Mouse (Mus musculus): ENCODE measurements around the gene Ldlrap1. TPM values are rescaled to one million over a fixed set of nuclear protein-coding genes. Genes with fewer than 3 reads are reported as not detected.
A peak's percentile ranks its signal among the peaks of the same experiment; 100 is the strongest.

The Ldlrap1 gene
- polyA plus RNA-seq, 1 experiment from 2014 or later: 23.1 TPM

DNA sequence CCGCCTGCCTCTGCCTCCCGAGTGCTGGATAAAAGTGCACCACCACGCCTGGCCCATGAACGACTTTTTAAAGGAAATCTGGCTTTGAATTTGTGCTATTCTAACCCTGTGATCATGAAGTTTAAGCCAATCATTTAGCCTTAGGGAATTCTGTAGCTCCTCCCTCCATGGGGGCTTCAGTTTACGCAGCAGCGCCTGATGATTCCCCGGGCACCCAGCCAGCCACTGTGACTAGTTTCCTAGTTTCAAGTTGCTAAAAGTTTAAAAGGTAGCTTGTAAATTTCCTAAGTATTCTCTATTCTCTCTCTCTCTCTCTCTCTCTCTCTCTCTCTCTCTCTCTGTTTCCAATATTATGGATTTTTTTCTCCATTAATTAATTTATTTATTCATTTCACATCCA, 8.4 kb upstream of the Ldlrap1 start:
- Histone ChIP-seq H3K9me3 (ENCODE audit: low read length) (no peaks in the 10 kb centered on the region), H3K27me3 (ENCODE audit: insufficient read depth, low read length) (no peaks in the 10 kb centered on the region), H3K4me2 (replicated peaks; ENCODE audit: low read depth, low read length) (no peak overlapping the region), H3K4me3 (ENCODE audit: low read length) (no peak overlapping the region), H3K4me1 (ENCODE audit: insufficient read depth, low read length) (peaks cover 14% of the 10 kb centered on the region; the same call in 1 of the 2 replicates), H3K27ac (ENCODE audit: low read length) (no peak overlapping the region), H3K9ac (replicated peaks; ENCODE audit: low read length) (no peak overlapping the region), H3K36me3 (ENCODE audit: insufficient read depth, low read length) (no peaks in the 10 kb centered on the region)
- 37% methylated on average over 7 of the region's 7 CpGs for WGBS
- ATAC-seq (ENCODE audit: low FRiP score, low TSS enrichment): no peak

DNA sequence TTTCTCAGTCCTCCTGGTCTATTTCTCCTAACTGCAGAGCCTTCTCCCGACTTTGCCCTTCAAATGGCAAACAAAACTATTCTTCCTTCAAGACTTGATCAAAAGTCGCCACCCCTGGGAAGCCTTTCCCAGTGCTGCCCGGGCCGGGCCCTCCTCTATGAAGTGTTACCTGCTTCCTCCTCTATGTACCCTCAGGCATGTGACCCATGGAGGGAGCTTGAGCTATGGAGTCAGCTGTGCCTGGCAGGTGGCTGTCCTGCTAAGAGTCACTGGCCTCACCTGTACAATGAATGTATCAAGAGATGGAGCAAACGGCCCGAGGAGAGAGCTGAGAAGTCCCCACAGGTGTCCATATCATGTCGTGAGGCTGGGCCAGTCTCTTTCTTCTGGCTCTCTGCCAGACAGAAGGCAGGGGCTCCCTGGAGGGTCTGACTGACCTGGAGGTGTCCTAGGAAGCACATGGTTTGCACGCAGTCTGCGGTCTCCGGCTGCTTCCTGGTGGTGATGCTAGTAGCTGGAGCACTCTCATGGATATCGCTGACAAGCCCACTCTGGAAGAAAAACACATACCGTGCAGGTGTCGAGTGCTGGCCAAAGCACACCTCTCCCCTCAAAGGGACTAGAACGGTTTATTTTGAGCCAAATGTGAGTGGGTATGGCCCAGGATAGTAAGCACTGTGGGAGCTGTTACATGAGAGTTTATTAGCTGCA, 7.6 kb upstream of the Ldlrap1 start:
- Histone ChIP-seq H3K4me3 (ENCODE audit: low read length) (no peak overlapping the region), H3K9me3 (ENCODE audit: low read length) (no peaks in the 10 kb centered on the region), H3K27ac (ENCODE audit: low read length) (0 out of 2 replicates have a peak overlapping the region, but pooled peaks have one; percentile 10), H3K27me3 (ENCODE audit: insufficient read depth, low read length) (no peaks in the 10 kb centered on the region), H3K4me1 (ENCODE audit: insufficient read depth, low read length) (peaks cover 14% of the 10 kb centered on the region; the same call in 1 of the 2 replicates), H3K36me3 (ENCODE audit: insufficient read depth, low read length) (no peaks in the 10 kb centered on the region), H3K4me2 (replicated peaks; ENCODE audit: low read depth, low read length) (no peak overlapping the region), H3K9ac (replicated peaks; ENCODE audit: low read length) (0 out of 2 replicates have a peak overlapping the region, but pooled peaks have one; percentile 15)
- ATAC-seq (ENCODE audit: low FRiP score, low TSS enrichment): peak; percentile 41; the same call in 1 of the 2 replicates
- 40% methylated on average over 14 of the region's 14 CpGs for WGBS

DNA sequence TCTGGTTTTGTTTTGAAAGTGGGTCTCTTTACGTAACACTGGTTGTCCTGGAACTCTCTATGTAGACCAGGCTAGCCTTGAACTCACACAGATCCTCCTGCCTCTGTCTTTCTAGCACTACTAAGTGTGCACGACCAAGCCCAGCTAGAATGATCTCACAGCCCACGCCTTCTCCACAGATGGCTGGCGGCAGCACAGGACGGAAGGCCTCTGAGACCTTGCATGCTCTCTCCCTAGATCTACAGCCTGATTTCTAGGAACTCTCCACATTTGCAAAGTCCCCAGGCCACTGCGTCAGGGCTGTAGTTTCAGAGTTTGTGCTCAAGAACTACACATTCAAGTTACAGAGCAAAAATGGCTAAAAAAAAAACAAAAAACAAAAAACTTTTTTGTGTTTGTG, 6.3 kb upstream of the Ldlrap1 start:
- no peak for ATAC-seq (ENCODE audit: low FRiP score, low TSS enrichment)
- Histone ChIP-seq H3K4me2 (replicated peaks; ENCODE audit: low read depth, low read length) (no peak overlapping the region), H3K9ac (replicated peaks; ENCODE audit: low read length) (no peak overlapping the region), H3K4me1 (ENCODE audit: insufficient read depth, low read length) (peaks cover 14% of the 10 kb centered on the region), H3K4me3 (ENCODE audit: low read length) (no peak overlapping the region), H3K9me3 (ENCODE audit: low read length) (no peaks in the 10 kb centered on the region), H3K27me3 (ENCODE audit: insufficient read depth, low read length) (no peaks in the 10 kb centered on the region), H3K36me3 (ENCODE audit: insufficient read depth, low read length) (no peaks in the 10 kb centered on the region), H3K27ac (ENCODE audit: low read length) (no peak overlapping the region)
- WGBS: 70% methylated on average over 6 of the region's 6 CpGs

DNA sequence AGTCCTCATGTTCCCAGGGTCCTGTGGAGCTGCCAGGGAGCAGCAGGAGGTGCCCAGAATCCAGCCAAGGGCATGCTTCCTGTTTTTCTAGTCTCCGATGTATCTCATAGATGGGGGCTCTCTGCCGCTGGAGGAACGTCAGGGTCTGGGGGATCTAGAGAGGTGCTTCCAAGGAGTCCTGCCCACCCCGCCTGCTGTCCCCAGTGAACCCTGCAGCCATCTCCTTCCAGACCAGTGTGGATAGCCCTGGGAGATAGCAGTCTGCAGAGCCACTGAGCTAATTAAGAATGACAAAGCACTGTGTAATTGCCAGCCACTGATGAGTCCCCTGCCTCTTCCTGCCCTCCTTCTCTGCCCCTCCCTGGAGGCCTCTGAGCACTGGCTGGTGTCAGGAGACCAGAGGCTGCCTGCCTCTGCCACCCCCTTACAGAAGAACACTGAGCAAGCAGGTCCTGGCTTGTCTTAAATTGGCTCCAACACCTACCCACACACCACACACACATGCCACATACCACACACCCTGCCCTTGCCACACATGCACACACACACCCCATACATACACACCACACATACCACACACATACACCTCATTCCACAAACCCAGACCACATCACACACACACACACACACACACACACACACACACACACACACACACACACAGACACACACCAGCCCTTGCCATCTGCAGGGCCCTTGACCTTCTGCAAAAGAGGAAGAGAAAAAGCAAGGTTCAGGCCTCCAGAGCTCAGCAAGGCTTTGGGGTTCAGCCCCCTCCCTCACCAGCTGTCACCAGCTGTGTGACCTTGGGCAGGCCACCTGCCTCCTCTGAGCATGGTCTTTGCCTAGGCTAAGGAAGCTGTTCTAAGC, 5.2 kb upstream of the Ldlrap1 start:
- Histone ChIP-seq H3K4me2 (replicated peaks; ENCODE audit: low read depth, low read length) (no peak overlapping the region), H3K9me3 (ENCODE audit: low read length) (no peaks in the 10 kb centered on the region), H3K27ac (ENCODE audit: low read length) (no peak overlapping the region), H3K36me3 (ENCODE audit: insufficient read depth, low read length) (no peaks in the 10 kb centered on the region), H3K4me1 (ENCODE audit: insufficient read depth, low read length) (peaks cover 21% of the 10 kb centered on the region), H3K4me3 (ENCODE audit: low read length) (no peak overlapping the region), H3K27me3 (ENCODE audit: insufficient read depth, low read length) (no peaks in the 10 kb centered on the region), H3K9ac (replicated peaks; ENCODE audit: low read length) (no peak overlapping the region)
- ATAC-seq (ENCODE audit: low FRiP score, low TSS enrichment): no peak
- WGBS: 48% methylated on average over 4 of the region's 4 CpGs

DNA sequence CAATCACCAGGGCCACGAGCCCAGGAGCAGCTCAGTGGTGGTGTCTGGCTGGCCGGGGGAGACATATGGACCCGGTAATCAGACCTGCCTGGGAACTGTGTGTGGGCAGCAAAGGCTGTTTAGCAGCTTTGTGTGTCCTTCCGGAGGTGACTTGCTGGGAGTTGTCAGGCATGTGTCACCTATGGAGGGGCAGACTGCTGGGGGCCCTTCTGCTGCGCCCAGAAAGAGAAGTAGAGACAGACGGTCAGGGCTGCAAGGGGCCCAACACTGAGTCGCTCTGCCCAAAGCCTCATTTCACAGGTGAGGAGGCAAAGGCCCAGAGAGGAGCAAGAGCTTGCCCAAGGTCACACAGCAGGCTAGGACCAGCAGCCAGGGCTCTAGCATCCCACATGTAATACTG, 2.1 kb upstream of the Ldlrap1 start:
- H3K4me3 ChIP-seq (ENCODE audit: low read length): no peak overlapping the region
- no peak overlapping the region for H3K9ac ChIP-seq (replicated peaks; ENCODE audit: low read length)
- ATAC-seq (ENCODE audit: low FRiP score, low TSS enrichment): no peak
- no peaks in the 10 kb centered on the region for H3K27me3 ChIP-seq (ENCODE audit: insufficient read depth, low read length)
- no peak overlapping the region for H3K4me2 ChIP-seq (replicated peaks; ENCODE audit: low read depth, low read length)
- H3K9me3 ChIP-seq (ENCODE audit: low read length): no peaks in the 10 kb centered on the region
- H3K36me3 ChIP-seq (ENCODE audit: insufficient read depth, low read length): no peaks in the 10 kb centered on the region
- no peak overlapping the region for H3K27ac ChIP-seq (ENCODE audit: low read length)
- peaks cover 27% of the 10 kb centered on the region for H3K4me1 ChIP-seq (ENCODE audit: insufficient read depth, low read length)
- 30% methylated on average over 7 of the region's 7 CpGs for WGBS

DNA sequence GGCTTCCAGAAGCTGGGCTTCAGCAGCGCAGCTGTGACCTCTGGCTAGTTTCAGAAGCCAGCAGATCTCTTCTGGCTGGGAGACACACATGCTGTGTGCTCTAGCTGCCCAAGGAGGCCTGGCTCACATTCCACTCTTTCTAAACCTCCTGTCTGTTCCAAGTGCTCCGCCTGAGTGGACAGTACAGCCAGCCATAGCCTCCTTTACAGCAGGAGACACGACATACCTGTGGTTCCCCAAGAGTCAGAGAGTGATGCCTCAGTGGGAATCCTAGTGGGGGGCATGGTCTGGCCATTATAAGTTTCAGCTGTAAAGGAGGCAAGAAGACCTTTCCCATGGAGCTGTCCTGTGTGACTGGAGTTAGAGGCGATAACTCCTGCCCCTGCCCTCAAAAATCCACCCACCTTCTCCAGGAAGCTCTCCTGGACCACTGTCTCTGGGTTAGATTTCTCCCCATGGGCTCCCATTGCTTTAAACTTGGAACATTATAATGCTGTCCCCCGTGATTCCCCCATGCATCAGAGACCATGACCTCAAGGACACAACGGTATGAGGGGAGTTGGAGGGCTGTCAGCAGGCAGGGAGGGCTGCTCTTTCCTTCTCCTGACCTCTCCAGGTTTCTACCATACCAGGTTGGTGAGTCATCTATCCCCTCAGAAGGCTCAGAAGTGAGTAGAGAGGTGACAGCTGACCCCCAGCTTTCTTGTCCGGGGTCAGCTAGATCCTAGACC, 1.4 kb upstream of the Ldlrap1 start:
- no peaks in the 10 kb centered on the region for H3K9me3 ChIP-seq (ENCODE audit: low read length)
- no peaks in the 10 kb centered on the region for H3K36me3 ChIP-seq (ENCODE audit: insufficient read depth, low read length)
- H3K27me3 ChIP-seq (ENCODE audit: insufficient read depth, low read length): no peaks in the 10 kb centered on the region
- WGBS: 54% methylated on average over 7 of the region's 7 CpGs
- no peak overlapping the region for H3K27ac ChIP-seq (ENCODE audit: low read length)
- ATAC-seq (ENCODE audit: low FRiP score, low TSS enrichment): no peak
- no peak overlapping the region for H3K9ac ChIP-seq (replicated peaks; ENCODE audit: low read length)
- no peak overlapping the region for H3K4me2 ChIP-seq (replicated peaks; ENCODE audit: low read depth, low read length)
- peaks cover 34% of the 10 kb centered on the region for H3K4me1 ChIP-seq (ENCODE audit: insufficient read depth, low read length)
- H3K4me3 ChIP-seq (ENCODE audit: low read length): no peak overlapping the region

DNA sequence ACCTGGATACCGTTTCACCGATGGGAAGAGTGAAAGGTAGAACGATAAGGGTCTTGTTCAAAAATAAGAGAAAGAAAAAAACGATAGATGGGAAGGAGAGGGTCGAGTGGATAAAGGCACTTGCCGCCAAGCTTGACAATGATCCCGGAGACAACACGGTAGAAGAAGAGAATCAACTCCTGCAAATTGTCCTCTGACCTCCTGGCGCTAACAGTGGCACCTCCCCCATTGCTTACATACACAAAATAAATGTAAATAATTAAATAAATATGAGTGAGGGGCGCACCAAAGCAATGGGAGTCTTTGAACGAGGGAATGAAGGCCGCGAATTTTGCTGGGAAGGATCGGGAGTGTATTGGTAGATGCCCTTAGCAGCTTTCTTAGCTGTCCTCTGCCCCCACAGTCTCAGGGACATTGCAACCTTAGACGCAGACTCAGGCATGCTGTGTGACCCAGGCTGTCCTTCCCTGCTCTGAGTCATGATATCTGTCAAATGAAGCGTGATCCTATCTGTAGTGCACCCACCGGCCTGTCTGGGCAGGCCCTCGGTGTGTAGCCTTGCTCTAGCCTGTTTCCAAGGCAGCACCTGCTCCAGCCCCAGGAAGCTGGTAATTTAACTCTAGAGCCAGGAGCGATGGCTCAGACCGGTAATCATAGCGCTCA, 533 bp upstream of the Ldlrap1 start:
- no peaks in the 10 kb centered on the region for H3K27me3 ChIP-seq (ENCODE audit: insufficient read depth, low read length)
- no peaks in the 10 kb centered on the region for H3K36me3 ChIP-seq (ENCODE audit: insufficient read depth, low read length)
- peak overlapping the region; percentile 64 for H3K9ac ChIP-seq (replicated peaks; ENCODE audit: low read length)
- WGBS: 10% methylated on average over 21 of the region's 21 CpGs
- no peak; the same call in 1 of the 2 replicates for ATAC-seq (ENCODE audit: low FRiP score, low TSS enrichment)
- H3K4me3 ChIP-seq (ENCODE audit: low read length): peak overlapping the region; percentile 76
- H3K27ac ChIP-seq (ENCODE audit: low read length): no peak overlapping the region; the same call in 1 of the 2 replicates
- no peaks in the 10 kb centered on the region for H3K9me3 ChIP-seq (ENCODE audit: low read length)
- peak overlapping the region; percentile 94 for H3K4me2 ChIP-seq (replicated peaks; ENCODE audit: low read depth, low read length)
- H3K4me1 ChIP-seq (ENCODE audit: insufficient read depth, low read length): peaks cover 42% of the 10 kb centered on the region

DNA sequence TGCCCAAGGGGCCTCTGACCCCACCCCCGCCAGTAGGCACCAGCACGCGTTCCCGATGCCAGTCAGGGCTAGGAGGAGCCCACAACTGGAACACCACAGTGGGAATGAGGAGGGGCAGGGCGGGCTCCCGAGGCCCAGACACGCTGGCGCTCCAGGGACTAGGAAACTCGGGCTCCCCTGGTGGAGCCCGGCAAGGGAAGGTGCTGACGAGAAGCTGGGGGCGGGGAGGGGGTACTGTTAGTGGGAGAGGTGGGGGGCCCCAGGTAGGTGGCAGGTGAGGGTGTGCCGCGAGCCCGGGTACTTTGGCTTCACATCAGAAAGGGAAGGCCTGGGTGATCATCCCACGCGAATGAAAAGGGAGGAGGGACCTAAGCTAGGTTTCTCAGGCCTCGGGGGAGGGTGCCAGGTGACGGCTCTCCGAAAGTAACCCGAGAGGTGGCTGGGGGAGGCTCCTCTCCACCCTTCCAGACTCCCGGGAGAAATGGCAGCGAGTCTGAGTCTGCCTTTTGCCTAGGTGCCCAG, 859 bp downstream of the Ldlrap1 start:
- peak; percentile 17 for ATAC-seq (ENCODE audit: low FRiP score, low TSS enrichment)

DNA sequence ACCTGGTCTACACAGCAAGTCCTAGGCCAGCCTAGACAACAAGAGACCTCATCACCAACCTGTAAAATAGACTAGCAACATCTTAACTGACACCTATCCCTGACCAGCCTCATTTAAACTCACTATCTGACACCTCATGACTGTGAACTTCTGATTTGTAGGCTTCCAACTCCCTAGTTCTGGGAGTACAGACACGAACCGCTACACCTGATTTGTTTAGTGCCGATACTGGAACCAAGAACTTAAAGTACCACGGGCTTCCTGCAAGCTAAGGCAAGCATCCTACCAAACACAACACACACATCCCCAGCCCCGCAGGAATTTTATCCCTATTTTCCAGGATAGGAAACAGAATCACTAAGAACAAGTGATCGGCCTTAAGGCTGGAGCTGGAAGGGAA, 1.5 kb downstream of the Ldlrap1 start:
- H3K4me3 ChIP-seq (ENCODE audit: low read length): peak overlapping the region; percentile 76
- H3K4me1 ChIP-seq (ENCODE audit: insufficient read depth, low read length): peaks cover 40% of the 10 kb centered on the region
- no peaks in the 10 kb centered on the region for H3K36me3 ChIP-seq (ENCODE audit: insufficient read depth, low read length)
- 47% methylated on average over 6 of the region's 6 CpGs for WGBS
- no peak for ATAC-seq (ENCODE audit: low FRiP score, low TSS enrichment)
- H3K27me3 ChIP-seq (ENCODE audit: insufficient read depth, low read length): no peaks in the 10 kb centered on the region
- no peaks in the 10 kb centered on the region for H3K9me3 ChIP-seq (ENCODE audit: low read length)
- H3K9ac ChIP-seq (replicated peaks; ENCODE audit: low read length): peak overlapping the region; percentile 82
- H3K4me2 ChIP-seq (replicated peaks; ENCODE audit: low read depth, low read length): peak overlapping the region; percentile 94
- no peak overlapping the region for H3K27ac ChIP-seq (ENCODE audit: low read length)

More for the DNA sequence above, 859 bp downstream of the Ldlrap1 start:
- no peaks in the 10 kb centered on the region for H3K27me3 ChIP-seq (ENCODE audit: insufficient read depth, low read length)
- H3K4me3 ChIP-seq (ENCODE audit: low read length): peak overlapping the region; percentile 76
- H3K4me2 ChIP-seq (replicated peaks; ENCODE audit: low read depth, low read length): peak overlapping the region; percentile 94
- 1% methylated on average over 23 of the region's 23 CpGs for WGBS
- H3K9me3 ChIP-seq (ENCODE audit: low read length): no peaks in the 10 kb centered on the region
- peak overlapping the region; percentile 82 for H3K9ac ChIP-seq (replicated peaks; ENCODE audit: low read length)
- peaks cover 36% of the 10 kb centered on the region for H3K4me1 ChIP-seq (ENCODE audit: insufficient read depth, low read length)
- H3K27ac ChIP-seq (ENCODE audit: low read length): peak overlapping the region; percentile 76
- no peaks in the 10 kb centered on the region for H3K36me3 ChIP-seq (ENCODE audit: insufficient read depth, low read length)

All from kidney, embryonic 16.5 days (tissue).